Mouse (Mus musculus) forebrain, embryonic 16.5 days (tissue): Measurements from ENCODE around the gene Raly. TPM values are rescaled to one million over a fixed set of nuclear protein-coding genes. Genes with fewer than 3 reads are reported as not detected.

Source experiments
- ATAC-seq: fragments of 200-750 bp; cut with Nextera tagmentation; 2 replicates; pipeline ENCODE4 v1.8.0; 2017; ENCODE audit warnings: mild to moderate bottlenecking, moderate library complexity
- H3K27ac ChIP-seq: fragments of 300-500 bp; sonication (generic); 2 replicates; pipeline ENCODE4 v1.5.1; 2014; ENCODE audit warnings: low read length, control low read depth
- H3K27me3 ChIP-seq: fragments of 300-500 bp; sonication (generic); replicated peaks from 2 replicates; pipeline ENCODE4 v1.6.1; 2014; ENCODE audit warnings: low read length; ENCODE audit not compliant: control insufficient read depth, insufficient read depth
- H3K36me3 ChIP-seq: fragments of 300-500 bp; sonication (generic); 2 replicates; pipeline ENCODE4 v1.6.1; 2014; ENCODE audit not compliant: control insufficient read depth, insufficient read depth
- H3K4me1 ChIP-seq: fragments of 300-500 bp; sonication (generic); replicated peaks from 2 replicates; pipeline ENCODE4 v1.6.1; 2014; ENCODE audit warnings: low read length; ENCODE audit not compliant: control insufficient read depth, insufficient read depth
- H3K4me2 ChIP-seq: fragments of 300-500 bp; sonication (generic); 2 replicates; pipeline ENCODE4 v1.6.1; 2014; ENCODE audit warnings: mild to moderate bottlenecking, low read length, control low read depth
- H3K4me3 ChIP-seq: fragments of 300-500 bp; sonication (generic); replicated peaks from 2 replicates; pipeline ENCODE4 v1.5.1; 2014; ENCODE audit warnings: mild to moderate bottlenecking, low read length, control low read depth
- H3K9ac ChIP-seq: fragments of 300-500 bp; sonication (generic); replicated peaks from 2 replicates; pipeline ENCODE4 v1.6.1; 2014; ENCODE audit warnings: low read depth, low read length, control low read depth
- H3K9me3 ChIP-seq: fragments of 300-500 bp; sonication (generic); 2 replicates; pipeline ENCODE4 v1.6.1; 2016; ENCODE audit warnings: low read length; ENCODE audit not compliant: control insufficient read depth
- WGBS: fragments of 180-500 bp; shearing (Covaris S2); extraction: QIAGEN DNeasy Blood & Tissue Kit; methylation state at CpG from one replicate; pipeline ENCODE4 v1.1.7; 2014; 5-methylcytosine and 5-hydroxymethylcytosine counted together
- polyA plus RNA-seq: library from polyadenylated mRNA; unstranded; fragments of >200 nt; fragmentation: Nextera tagmentation; extraction: Ambion mirVana; gene quantifications from 2 replicates; pipeline ENCODE4 v1.2.1, GENCODE M21; 2015

The Raly gene
- polyA plus RNA-seq, 1 experiment from 2014 or later = 47.7 TPM

GRCm38 (mm10) chr2:154791661-154792642 is 1.1 kb downstream of the Raly start:
- peak; percentile 14 for ATAC-seq
- Histone ChIP-seq H3K27me3 (no peaks in the 10 kb centered on the region), H3K4me2 (peak overlapping the region; percentile 86), H3K9ac (peak overlapping the region; percentile 87), H3K4me1 (peaks cover 18% of the 10 kb centered on the region), H3K4me3 (peak overlapping the region; percentile 94), H3K27ac (peak overlapping the region; percentile 99), H3K36me3 (no peaks in the 10 kb centered on the region), H3K9me3 (no peaks in the 10 kb centered on the region)
- under 1% methylated on average over 66 of the region's 67 CpGs for WGBS

DNA sequence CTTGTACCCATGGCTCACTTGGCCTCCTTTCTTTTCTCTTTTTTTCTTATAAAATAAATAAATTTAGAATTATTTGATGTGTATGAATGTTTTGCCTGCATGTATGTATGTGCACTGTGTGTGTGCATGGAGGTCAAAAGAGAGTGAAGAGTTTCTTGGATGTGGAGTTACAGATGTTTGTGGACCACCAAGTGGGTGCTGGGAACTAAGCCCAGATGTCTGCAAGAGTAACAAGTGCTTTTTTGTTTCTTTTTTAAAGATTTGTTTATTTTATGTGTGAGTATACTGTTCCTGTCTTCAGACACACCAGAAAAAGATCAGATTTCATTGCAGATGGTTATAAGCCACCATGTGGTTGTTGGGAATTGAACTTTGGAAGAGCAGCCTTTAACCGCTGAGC is 12.5 kb downstream of the Raly start:
- peaks cover 4% of the 10 kb centered on the region; the same call in 1 of the 2 replicates for H3K4me1 ChIP-seq
- no peaks in the 10 kb centered on the region for H3K36me3 ChIP-seq
- H3K4me3 ChIP-seq = no peak overlapping the region
- no peaks in the 10 kb centered on the region for H3K27me3 ChIP-seq
- H3K27ac ChIP-seq = no peak overlapping the region
- ATAC-seq = no peak
- no peak overlapping the region for H3K9ac ChIP-seq
- no peaks in the 10 kb centered on the region for H3K9me3 ChIP-seq
- WGBS = 93% methylated on average over 1 of the region's 1 CpGs
- no peak overlapping the region for H3K4me2 ChIP-seq

DNA sequence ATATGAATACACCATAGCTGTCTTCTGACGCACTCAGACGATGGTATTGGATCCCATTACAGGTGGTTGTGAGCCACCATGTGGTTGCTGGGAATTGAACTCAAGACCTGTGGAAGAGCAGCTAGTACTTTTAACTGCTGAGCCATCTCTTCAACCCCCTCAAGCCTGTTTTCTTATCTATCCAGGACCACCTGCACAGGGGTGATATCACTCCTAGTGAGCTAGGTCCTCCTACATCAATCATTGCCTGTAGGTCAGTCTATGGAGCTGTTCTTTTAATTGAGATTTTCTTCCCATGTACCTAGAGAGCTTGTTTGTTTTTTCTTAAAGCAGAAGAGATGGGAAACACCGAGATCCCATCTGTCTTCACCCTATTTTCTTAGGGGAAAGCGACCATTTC is 12.9 kb downstream of the Raly start:
- H3K4me1 ChIP-seq = peaks cover 4% of the 10 kb centered on the region; the same call in 1 of the 2 replicates
- no peaks in the 10 kb centered on the region for H3K27me3 ChIP-seq
- no peaks in the 10 kb centered on the region for H3K36me3 ChIP-seq
- H3K4me3 ChIP-seq = no peak overlapping the region
- no peak overlapping the region for H3K4me2 ChIP-seq
- WGBS = 80% methylated on average over 4 of the region's 4 CpGs
- no peaks in the 10 kb centered on the region for H3K9me3 ChIP-seq
- H3K9ac ChIP-seq = no peak overlapping the region
- H3K27ac ChIP-seq = no peak overlapping the region
- no peak for ATAC-seq

GRCm38 (mm10) chr2:154807689-154808088 is 16.8 kb downstream of the Raly start:
- ATAC-seq = no peak
- 60% methylated on average over 1 of the region's 1 CpGs for WGBS
- no peak overlapping the region for H3K4me2 ChIP-seq

DNA sequence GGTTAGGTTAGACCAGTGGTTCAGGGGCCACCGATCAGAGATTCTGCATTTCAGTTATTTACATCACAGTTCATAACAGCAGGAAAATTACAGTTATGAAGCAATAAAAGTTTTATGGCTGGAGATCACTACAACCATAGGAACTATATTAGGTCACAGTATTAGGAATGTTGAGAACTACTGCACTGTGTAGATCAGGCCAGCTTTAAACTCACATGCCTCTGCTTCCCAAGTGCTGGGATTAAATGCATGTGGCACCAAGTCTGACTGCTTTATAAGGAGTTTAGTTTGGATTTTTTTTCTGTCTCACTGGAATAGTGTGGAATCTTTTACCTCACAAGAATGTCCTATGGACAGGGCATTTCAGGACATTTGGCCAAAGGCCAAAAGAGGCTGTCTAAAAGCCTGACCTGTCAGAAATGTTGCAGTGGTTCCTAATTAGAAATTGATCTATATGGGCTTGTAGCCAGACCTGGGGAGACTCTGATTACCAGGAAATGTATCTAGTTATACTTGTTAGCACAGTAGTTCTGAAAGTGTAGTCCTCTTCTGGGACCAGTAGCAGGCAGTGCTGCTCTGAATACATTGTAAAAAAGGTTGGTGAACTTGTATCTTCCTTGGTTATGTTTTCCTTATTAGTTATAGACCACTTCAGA is 18.3 kb downstream of the Raly start:
- H3K4me1 ChIP-seq = peaks cover 4% of the 10 kb centered on the region
- H3K9ac ChIP-seq = no peak overlapping the region
- H3K9me3 ChIP-seq = no peaks in the 10 kb centered on the region
- H3K4me3 ChIP-seq = no peak overlapping the region
- WGBS = 92% methylated on average over 1 of the region's 1 CpGs
- H3K27me3 ChIP-seq = no peaks in the 10 kb centered on the region
- no peaks in the 10 kb centered on the region for H3K36me3 ChIP-seq
- no peak overlapping the region for H3K27ac ChIP-seq
- ATAC-seq = no peak
- H3K4me2 ChIP-seq = no peak overlapping the region

More at GRCm38 (mm10) chr2:154807689-154808088, 16.8 kb downstream of the Raly start:
- Histone ChIP-seq H3K4me3 (no peak overlapping the region), H3K36me3 (no peaks in the 10 kb centered on the region), H3K9me3 (no peaks in the 10 kb centered on the region), H3K4me1 (peaks cover 8% of the 10 kb centered on the region), H3K27ac (no peak overlapping the region), H3K9ac (no peak overlapping the region), H3K27me3 (no peaks in the 10 kb centered on the region)

- Histone ChIP-seq H3K4me3 (no peak overlapping the region), H3K9me3 (no peaks in the 10 kb centered on the region), H3K27me3 (no peaks in the 10 kb centered on the region), H3K27ac (no peak overlapping the region), H3K4me2 (no peak overlapping the region), H3K4me1 (peaks cover 4% of the 10 kb centered on the region), H3K36me3 (no peaks in the 10 kb centered on the region), H3K9ac (no peak overlapping the region)
- no peak for ATAC-seq
- 20% methylated on average over 1 of the region's 1 CpGs for WGBS
Measured at GRCm38 (mm10) chr2:154810821-154811220, 19.9 kb downstream of the Raly start.

GRCm38 (mm10) chr2:154813426-154813825 is 22.5 kb downstream of the Raly start:
- H3K4me1 ChIP-seq = peaks cover 26% of the 10 kb centered on the region
- ATAC-seq = no peak
- no peak overlapping the region for H3K4me2 ChIP-seq
- no peaks in the 10 kb centered on the region for H3K36me3 ChIP-seq
- no peaks in the 10 kb centered on the region for H3K27me3 ChIP-seq
- H3K9ac ChIP-seq = no peak overlapping the region
- no peaks in the 10 kb centered on the region for H3K9me3 ChIP-seq
- H3K27ac ChIP-seq = no peak overlapping the region
- no peak overlapping the region for H3K4me3 ChIP-seq
- 91% methylated on average over 2 of the region's 2 CpGs for WGBS

- Histone ChIP-seq H3K9ac (no peak overlapping the region), H3K4me3 (no peak overlapping the region), H3K9me3 (no peaks in the 10 kb centered on the region), H3K4me1 (peaks cover 26% of the 10 kb centered on the region), H3K36me3 (no peaks in the 10 kb centered on the region), H3K27me3 (no peaks in the 10 kb centered on the region), H3K4me2 (peak overlapping the region; percentile 1; the same call in 1 of the 2 replicates), H3K27ac (0 out of 2 replicates have a peak overlapping the region, but pooled peaks have one; percentile 41)
- WGBS = 11% methylated on average over 3 of the region's 3 CpGs
- ATAC-seq = peak; percentile 77
Measured at GRCm38 (mm10) chr2:154817089-154817488, 26.2 kb downstream of the Raly start.

GRCm38 (mm10) chr2:154817788-154818187 is 26.9 kb downstream of the Raly start:
- peak; percentile 55; the same call in 1 of the 2 replicates for ATAC-seq
- peak overlapping the region; percentile 3; the same call in 1 of the 2 replicates for H3K27ac ChIP-seq

More at GRCm38 (mm10) chr2:154817788-154818187, 26.9 kb downstream of the Raly start:
- peaks cover 26% of the 10 kb centered on the region for H3K4me1 ChIP-seq
- no peaks in the 10 kb centered on the region for H3K27me3 ChIP-seq
- no peak overlapping the region for H3K4me3 ChIP-seq
- WGBS = 4% methylated on average over 1 of the region's 1 CpGs
- no peaks in the 10 kb centered on the region for H3K36me3 ChIP-seq
- H3K9ac ChIP-seq = no peak overlapping the region
- no peaks in the 10 kb centered on the region for H3K9me3 ChIP-seq
- no peak overlapping the region for H3K4me2 ChIP-seq
